Mouse (Mus musculus) MEL (cell line): ENCODE measurements around the gene Elmod3. TPM values are rescaled to one million over a fixed set of nuclear protein-coding genes. Genes with fewer than 3 reads are reported as not detected.

ENCODE experiments used
- DNase-seq: peaks from one replicate; pipeline ENCODE4 v3.0.0; 2011; ENCODE audit warnings: low read depth, low spot score
- H3K27ac ChIP-seq: 2 replicates; pipeline ENCODE4 v1.5.1; 2012; ENCODE audit warnings: low read depth, mild to moderate bottlenecking, control low read depth, low read length, moderate library complexity; ENCODE audit not compliant: control insufficient read depth
- H3K27me3 ChIP-seq, 2 experiments: fragments of 150-350 bp in 1 of 2; sonication (generic) in 1 of 2; 2 replicates each; pipeline ENCODE4 v1.6.1; 2012; ENCODE audit warnings: low read length in 2 of 2, mild to moderate bottlenecking in 2 of 2, improper control_type of control experiment in 1 of 2, moderate library complexity in 1 of 2; ENCODE audit not compliant: insufficient read depth in 2 of 2, control insufficient read depth in 1 of 2
- H3K36me3 ChIP-seq, 2 experiments: 2 replicates each; pipeline ENCODE4 v1.6.1; 2012 to 2014; ENCODE audit warnings: low read length in 2 of 2, improper control_type of control experiment in 1 of 2, inconsistent platforms in 1 of 2, mild to moderate bottlenecking in 1 of 2; ENCODE audit not compliant: insufficient read depth in 2 of 2, control insufficient read depth in 1 of 2
- H3K4me1 ChIP-seq, 2 experiments: fragments of 150-350 bp in 1 of 2; sonication (generic) in 1 of 2; 2 replicates each; pipeline ENCODE4 v1.6.1; 2012; ENCODE audit warnings: low read length in 2 of 2, improper control_type of control experiment in 1 of 2, mild to moderate bottlenecking in 1 of 2; ENCODE audit not compliant: insufficient read depth in 2 of 2, control insufficient read depth in 1 of 2
- H3K4me3 ChIP-seq, 2 experiments: fragments of 150-350 bp in 1 of 2; sonication (generic) in 1 of 2; 2 replicates each; pipeline ENCODE4 v1.5.1; 2012; ENCODE audit warnings: low read depth in 2 of 2, low read length in 2 of 2, mild to moderate bottlenecking in 2 of 2, moderate library complexity in 2 of 2, control low read depth in 1 of 2, improper control_type of control experiment in 1 of 2; ENCODE audit not compliant: control insufficient read depth in 1 of 2, insufficient read depth in 1 of 2
- H3K79me2 ChIP-seq: 2 replicates; pipeline ENCODE4 v1.6.1; 2012; ENCODE audit warnings: mild to moderate bottlenecking, low read length, moderate library complexity; ENCODE audit not compliant: control insufficient read depth, poor library complexity, insufficient read depth
- H3K9ac ChIP-seq: 2 replicates; pipeline ENCODE4 v1.6.1; 2012; ENCODE audit warnings: low read depth, mild to moderate bottlenecking, control low read depth, low read length, moderate library complexity; ENCODE audit not compliant: control insufficient read depth, poor library complexity, severe bottlenecking
- H3K9me3 ChIP-seq: fragments of 150-350 bp; sonication (generic); replicated peaks from 2 replicates; pipeline ENCODE4 v1.6.1; 2012; ENCODE audit warnings: mild to moderate bottlenecking, low read length, improper control_type of control experiment, moderate library complexity; ENCODE audit not compliant: insufficient read depth
- BHLHE40 ChIP-seq: IDR thresholded peaks from 2 replicates; pipeline ENCODE4 v1.6.1; 2012; ENCODE audit warnings: low read depth, mild to moderate bottlenecking, inconsistent platforms, low read length, improper control_type of control experiment, borderline replicate concordance
- CTCF ChIP-seq, 3 experiments: IDR thresholded peaks in 2 of 3; conservative IDR thresholded peaks in 1 of 3; 2 replicates each; pipeline ENCODE4 v1.5.1; 2011 to 2012; ENCODE audit warnings: low read length in 3 of 3, low read depth in 2 of 3, mild to moderate bottlenecking in 2 of 3, improper control_type of control experiment in 1 of 3, inconsistent platforms in 1 of 3, mixed read lengths in 1 of 3, moderate library complexity in 1 of 3; ENCODE audit not compliant: control insufficient read depth in 1 of 3, insufficient read depth in 1 of 3, poor library complexity in 1 of 3, severe bottlenecking in 1 of 3
- ELF1 ChIP-seq: IDR thresholded peaks from 2 replicates; pipeline ENCODE4 v1.6.1; 2014; ENCODE audit warnings: low read depth, mild to moderate bottlenecking, inconsistent platforms, low read length, improper control_type of control experiment, moderate library complexity
- EP300 ChIP-seq, 2 experiments: IDR thresholded peaks; 2 replicates each; pipeline ENCODE4 v1.6.1; 2011; ENCODE audit warnings: improper control_type of control experiment in 2 of 2, low read length in 2 of 2, low read depth in 1 of 2, mild to moderate bottlenecking in 1 of 2
- MAZ ChIP-seq: IDR thresholded peaks from 2 replicates; pipeline ENCODE4 v1.6.1; 2012; ENCODE audit warnings: low read depth, mild to moderate bottlenecking, inconsistent platforms, low read length, improper control_type of control experiment
- MXI1 ChIP-seq: IDR thresholded peaks from 2 replicates; pipeline ENCODE4 v1.6.1; 2011; ENCODE audit warnings: mild to moderate bottlenecking, low read depth, low read length, improper control_type of control experiment
- MYC ChIP-seq: IDR thresholded peaks from 2 replicates; pipeline ENCODE4 v1.6.1; 2011; ENCODE audit warnings: low read depth, mild to moderate bottlenecking, low read length, improper control_type of control experiment, moderate library complexity
- NELFE ChIP-seq: IDR thresholded peaks from 2 replicates; pipeline ENCODE4 v1.6.1; 2011; ENCODE audit warnings: low read depth, low read length, improper control_type of control experiment
- NRF1 ChIP-seq: IDR thresholded peaks from 2 replicates; pipeline ENCODE4 v1.6.1; 2014; ENCODE audit warnings: low read depth, mild to moderate bottlenecking, inconsistent platforms, low read length, improper control_type of control experiment, moderate library complexity; ENCODE audit not compliant: poor library complexity, insufficient read depth, severe bottlenecking
- RAD21 ChIP-seq: IDR thresholded peaks from 2 replicates; pipeline ENCODE4 v1.6.1; 2011; ENCODE audit warnings: mild to moderate bottlenecking, low read depth, low read length, improper control_type of control experiment
- RCOR1 ChIP-seq: IDR thresholded peaks from 2 replicates; pipeline ENCODE4 v1.6.1; 2012; ENCODE audit warnings: low read depth, mild to moderate bottlenecking, inconsistent platforms, low read length, improper control_type of control experiment
- SIN3A ChIP-seq: IDR thresholded peaks from 2 replicates; pipeline ENCODE4 v1.6.1; 2012; ENCODE audit warnings: low read length, improper control_type of control experiment, inconsistent platforms
- SMC3 ChIP-seq: IDR thresholded peaks from 2 replicates; pipeline ENCODE4 v1.6.1; 2011; ENCODE audit warnings: low read depth, low read length, improper control_type of control experiment
- TAL1 ChIP-seq: IDR thresholded peaks from 2 replicates; pipeline ENCODE4 v1.6.1; 2012; ENCODE audit warnings: mild to moderate bottlenecking, inconsistent platforms, low read length, moderate library complexity, mixed read lengths
- TBP ChIP-seq: IDR thresholded peaks from 2 replicates; pipeline ENCODE4 v1.8.0; 2011; ENCODE audit warnings: low read depth, low read length, improper control_type of control experiment
- USF2 ChIP-seq, 2 experiments: IDR thresholded peaks; 2 replicates each; pipeline ENCODE4 v1.6.1; 2011 to 2012; ENCODE audit warnings: improper control_type of control experiment in 2 of 2, low read length in 2 of 2, borderline replicate concordance in 1 of 2, inconsistent platforms in 1 of 2, low read depth in 1 of 2, mild to moderate bottlenecking in 1 of 2; ENCODE audit not compliant: insufficient read depth in 1 of 2
- ZC3H11A ChIP-seq: IDR thresholded peaks from 2 replicates; pipeline ENCODE4 v1.6.1; 2012; ENCODE audit warnings: low read depth, mild to moderate bottlenecking, inconsistent platforms, low read length, improper control_type of control experiment
- ZMIZ1 ChIP-seq: IDR thresholded peaks from 2 replicates; pipeline ENCODE4 v1.6.1; 2012; ENCODE audit warnings: low read depth, mild to moderate bottlenecking, inconsistent platforms, low read length, improper control_type of control experiment, moderate library complexity
- ZNF384 ChIP-seq: IDR thresholded peaks from 2 replicates; pipeline ENCODE4 v1.6.1; 2012; ENCODE audit warnings: low read depth, mild to moderate bottlenecking, inconsistent platforms, low read length, improper control_type of control experiment
- polyA plus RNA-seq, 2 experiments: library from polyadenylated mRNA; stranded (reverse) in 1 of 2; unstranded in 1 of 2; fragments of >175 nt in 1 of 2; fragments of >200 nt in 1 of 2; gene quantifications; 2 replicates each; pipeline versions ENCODE4 v1.2.1 to v1.2.4; 2012; ENCODE audit warnings: low replicate concordance in 2 of 2, low read depth in 1 of 2; ENCODE audit not compliant: insufficient read length in 2 of 2, insufficient read depth in 1 of 2, missing spikeins in 1 of 2
- total RNA-seq: library from RNA; depleted of rRNA; stranded (reverse); fragments of 300-350 nt; gene quantifications from 2 replicates; pipeline ENCODE4 v1.2.3, GENCODE M21; 2012

The Elmod3 gene
- total and polyA plus RNA-seq, 3 experiments = 4.2 to 14.1 TPM; not detected in 1

- TF ChIP-seq TBP = peak; percentile 99
- no peak for TF ChIP-seq ZNF384
- TF ChIP-seq NELFE = peak; percentile 99
- TF ChIP-seq SIN3A = peak; percentile 98
- TF ChIP-seq EP300 (IDR thresholded peaks at IDR 0.05; ENCODE audit: low read depth in 1 of 2, low read length in 2 of 2) = no peak; a peak in 1 of 4 replicates
Observed at GRCm38 (mm10) chr6:72597956-72598753, at the start of gene Elmod3, which contains the start of gene Retsat (continued).

GRCm38 (mm10) chr6:72647383-72647820 is 49.2 kb upstream of the Elmod3 start:
- Histone ChIP-seq H3K36me3 (no peaks in the 10 kb centered on the region), H3K4me3 (no peak overlapping the region), H3K27ac (no peak overlapping the region), H3K27me3 (peaks cover 3 to 11% of the 10 kb centered on the region in 2 experiments; a peak in 3 of 4 replicates), H3K9me3 (no peaks in the 10 kb centered on the region), H3K4me1 (no peaks in the 10 kb centered on the region), H3K9ac (no peak overlapping the region), H3K79me2 (no peaks in the 10 kb centered on the region)
- TF ChIP-seq USF2 (IDR thresholded peaks at IDR 0.05; ENCODE audit: borderline replicate concordance in 1 of 2, insufficient read depth in 1 of 2, low read depth in 1 of 2, low read length in 2 of 2) = no peak
- TF ChIP-seq MYC = no peak
- peak; percentile 69 for TF ChIP-seq RAD21
- peak; percentile 82 to 90 (median 86) for TF ChIP-seq CTCF (IDR thresholded peaks at IDR 0.05 in 2 of 3, conservative IDR thresholded peaks at IDR 0.05 in 1 of 3; ENCODE audit: control insufficient read depth in 1 of 3, insufficient read depth in 1 of 3, low read depth in 2 of 3, low read length in 3 of 3, poor library complexity in 1 of 3, severe bottlenecking in 1 of 3)
- no peak for TF ChIP-seq ELF1
- no peak for TF ChIP-seq ZMIZ1
- TF ChIP-seq TAL1 = no peak
- TF ChIP-seq MAZ = no peak
- TF ChIP-seq ZC3H11A = peak; percentile 2; the same call in 1 of the 2 replicates
- TF ChIP-seq BHLHE40 = no peak
- no peak for TF ChIP-seq ZNF384
- TF ChIP-seq MXI1 = no peak
- TF ChIP-seq SMC3 = peak; percentile 71
- TF ChIP-seq RCOR1 = no peak
- TF ChIP-seq NRF1 = no peak
- no peak for TF ChIP-seq EP300 (IDR thresholded peaks at IDR 0.05; ENCODE audit: low read depth in 1 of 2, low read length in 2 of 2)
- peak; percentile 72 for DNase-seq
